Mouse (Mus musculus) heart, embryonic 12.5 days (tissue): Measurements from ENCODE around the gene Trim14. TPM values are rescaled to one million over a fixed set of nuclear protein-coding genes. Genes with fewer than 3 reads are reported as not detected.

Experiments used
- ATAC-seq: fragments of 200-750 bp; cut with Nextera tagmentation; 2 replicates; pipeline ENCODE4 v1.8.0; 2017; ENCODE audit warnings: moderate TSS enrichment, moderate library complexity; ENCODE audit not compliant: insufficient number of reproducible peaks, low FRiP score
- H3K27ac ChIP-seq: fragments of 300-500 bp; sonication (generic); 2 replicates; pipeline ENCODE4 v1.5.1; 2016; ENCODE audit warnings: mild to moderate bottlenecking, moderate library complexity; ENCODE audit not compliant: poor library complexity, severe bottlenecking
- H3K27me3 ChIP-seq: fragments of 300-500 bp; sonication (generic); replicated peaks from 2 replicates; pipeline ENCODE4 v1.6.1; 2016; ENCODE audit warnings: mild to moderate bottlenecking, moderate library complexity
- H3K36me3 ChIP-seq: fragments of 300-500 bp; sonication (generic); 2 replicates; pipeline ENCODE4 v1.6.1; 2016; ENCODE audit warnings: mild to moderate bottlenecking, moderate library complexity
- H3K4me1 ChIP-seq: fragments of 300-500 bp; sonication (generic); replicated peaks from 2 replicates; pipeline ENCODE4 v1.6.1; 2016; ENCODE audit warnings: mild to moderate bottlenecking
- H3K4me2 ChIP-seq: fragments of 300-500 bp; sonication (generic); 2 replicates; pipeline ENCODE4 v1.6.1; 2016; ENCODE audit warnings: mild to moderate bottlenecking, moderate library complexity
- H3K4me3 ChIP-seq: fragments of 300-500 bp; sonication (generic); 2 replicates; pipeline ENCODE4 v1.5.1; 2016; ENCODE audit warnings: mild to moderate bottlenecking
- H3K9ac ChIP-seq: fragments of 300-500 bp; sonication (generic); 2 replicates; pipeline ENCODE4 v1.6.1; 2016; ENCODE audit warnings: mild to moderate bottlenecking, moderate library complexity
- H3K9me3 ChIP-seq: fragments of 300-500 bp; sonication (generic); replicated peaks from 2 replicates; pipeline ENCODE4 v1.6.1; 2016; ENCODE audit warnings: mild to moderate bottlenecking, moderate library complexity
- WGBS: fragments of 180-500 bp; shearing (Covaris S2); methylation state at CpG from one replicate; pipeline ENCODE4 v1.1.7; 2016; 5-methylcytosine and 5-hydroxymethylcytosine counted together
- polyA plus RNA-seq: library from polyadenylated mRNA; unstranded; fragments of >200 nt; fragmentation: Nextera tagmentation; extraction: Ambion mirVana; gene quantifications from 2 replicates; pipeline ENCODE4 v1.2.1, GENCODE M21; 2016

The Trim14 gene
- polyA plus RNA-seq, 1 experiment from 2014 or later, result 0.78 TPM

- ATAC-seq, result no peak
- peaks cover 7% of the 10 kb centered on the region; the same call in 1 of the 2 replicates for H3K27me3 ChIP-seq
- WGBS, result 77% methylated on average over 16 of the region's 16 CpGs
Measured at GRCm38 (mm10) chr4:46502606-46503502, 33.1 kb downstream of the Trim14 start.

GRCm38 (mm10) chr4:46498976-46499375, 37.0 kb downstream of the Trim14 start:
- Histone ChIP-seq H3K4me3 (no peak overlapping the region), H3K9ac (no peak overlapping the region), H3K4me2 (no peak overlapping the region), H3K27me3 (no peaks in the 10 kb centered on the region), H3K27ac (no peak overlapping the region), H3K4me1 (no peaks in the 10 kb centered on the region), H3K9me3 (no peaks in the 10 kb centered on the region), H3K36me3 (peaks cover 76% of the 10 kb centered on the region)
- 15% methylated on average over 4 of the region's 4 CpGs for WGBS
- ATAC-seq, result no peak

More at GRCm38 (mm10) chr4:46502606-46503502, 33.1 kb downstream of the Trim14 start:
- Histone ChIP-seq H3K9ac (no peak overlapping the region), H3K4me2 (no peak overlapping the region), H3K4me1 (peaks cover 7% of the 10 kb centered on the region; the same call in 1 of the 2 replicates), H3K9me3 (no peaks in the 10 kb centered on the region), H3K4me3 (no peak overlapping the region), H3K36me3 (peaks cover 55% of the 10 kb centered on the region), H3K27ac (no peak overlapping the region)

GRCm38 (mm10) chr4:46498511-46498910, 37.4 kb downstream of the Trim14 start:
- H3K9ac ChIP-seq, result no peak overlapping the region
- 70% methylated on average over 3 of the region's 3 CpGs for WGBS
- peaks cover 76% of the 10 kb centered on the region for H3K36me3 ChIP-seq
- H3K4me3 ChIP-seq, result no peak overlapping the region
- H3K27ac ChIP-seq, result no peak overlapping the region
- H3K9me3 ChIP-seq, result no peaks in the 10 kb centered on the region
- no peak overlapping the region for H3K4me2 ChIP-seq
- no peak for ATAC-seq
- H3K27me3 ChIP-seq, result no peaks in the 10 kb centered on the region
- no peaks in the 10 kb centered on the region for H3K4me1 ChIP-seq

GRCm38 (mm10) chr4:46497286-46497892, 38.6 kb downstream of the Trim14 start:
- Histone ChIP-seq H3K4me3 (no peak overlapping the region), H3K4me1 (no peaks in the 10 kb centered on the region), H3K36me3 (peaks cover 76% of the 10 kb centered on the region), H3K9me3 (no peaks in the 10 kb centered on the region), H3K4me2 (no peak overlapping the region), H3K27ac (no peak overlapping the region), H3K27me3 (no peaks in the 10 kb centered on the region), H3K9ac (no peak overlapping the region)
- 45% methylated on average over 4 of the region's 4 CpGs for WGBS
- ATAC-seq, result no peak

- Histone ChIP-seq H3K4me1 (peaks cover under 1% of the 10 kb centered on the region; the same call in 1 of the 2 replicates), H3K9ac (no peak overlapping the region), H3K27me3 (no peaks in the 10 kb centered on the region), H3K9me3 (no peaks in the 10 kb centered on the region), H3K36me3 (peaks cover 66% of the 10 kb centered on the region), H3K4me2 (no peak overlapping the region), H3K27ac (no peak overlapping the region), H3K4me3 (no peak overlapping the region)
- no peak for ATAC-seq
- 86% methylated on average over 12 of the region's 12 CpGs for WGBS
Measured at GRCm38 (mm10) chr4:46495543-46495942, 40.4 kb downstream of the Trim14 start.

GRCm38 (mm10) chr4:46493071-46493470, 42.9 kb downstream of the Trim14 start:
- H3K9me3 ChIP-seq, result no peaks in the 10 kb centered on the region
- peaks cover 6% of the 10 kb centered on the region for H3K4me1 ChIP-seq
- no peaks in the 10 kb centered on the region for H3K27me3 ChIP-seq
- no peak overlapping the region for H3K4me2 ChIP-seq
- H3K36me3 ChIP-seq, result peaks cover 51% of the 10 kb centered on the region
- WGBS, result 90% methylated on average over 6 of the region's 6 CpGs
- H3K27ac ChIP-seq, result no peak overlapping the region
- no peak overlapping the region for H3K9ac ChIP-seq
- no peak overlapping the region for H3K4me3 ChIP-seq
- ATAC-seq, result no peak

GRCm38 (mm10) chr4:46489028-46489925, 46.7 kb downstream of the Trim14 start, which contains the start of gene Nans:
Gene Nans (plus strand): TSS chr4:46489248.
- peak within 1 kb of the TSS; percentile 75 for H3K27ac ChIP-seq
- peak within 1 kb of the TSS; percentile 93 for H3K4me2 ChIP-seq
- peaks cover 18% of the 10 kb centered on the region for H3K4me1 ChIP-seq
- ATAC-seq, result peak; percentile 96
- under 1% methylated on average over 58 of the region's 58 CpGs for WGBS
- H3K9me3 ChIP-seq, result no peaks in the 10 kb centered on the region
- peak within 1 kb of the TSS; percentile 87 for H3K9ac ChIP-seq
- peak within 1 kb of the TSS; percentile 91 for H3K4me3 ChIP-seq
- peaks cover 26% of the 10 kb centered on the region for H3K36me3 ChIP-seq
- H3K27me3 ChIP-seq, result no peaks in the 10 kb centered on the region

GRCm38 (mm10) chr4:46487348-46487747, 48.6 kb downstream of the Trim14 start:
- Histone ChIP-seq H3K9ac (no peak overlapping the region), H3K9me3 (no peaks in the 10 kb centered on the region), H3K27ac (no peak overlapping the region), H3K27me3 (no peaks in the 10 kb centered on the region), H3K36me3 (peaks cover 8% of the 10 kb centered on the region; the same call in 1 of the 2 replicates), H3K4me1 (peaks cover 18% of the 10 kb centered on the region), H3K4me2 (no peak overlapping the region), H3K4me3 (no peak overlapping the region)
- no peak for ATAC-seq
- 84% methylated on average over 5 of the region's 5 CpGs for WGBS

GRCm38 (mm10) chr4:46485696-46486417, 50.1 kb downstream of the Trim14 start:
- Histone ChIP-seq H3K27ac (peak overlapping the region; percentile 45; the same call in 1 of the 2 replicates), H3K9ac (no peak overlapping the region), H3K36me3 (no peaks in the 10 kb centered on the region), H3K4me1 (peaks cover 18% of the 10 kb centered on the region), H3K27me3 (no peaks in the 10 kb centered on the region), H3K9me3 (no peaks in the 10 kb centered on the region), H3K4me2 (peak overlapping the region; percentile 27), H3K4me3 (no peak overlapping the region)
- no peak; the same call in 1 of the 2 replicates for ATAC-seq
- WGBS, result 32% methylated on average over 14 of the region's 14 CpGs

- no peak for ATAC-seq
- 95% methylated on average over 2 of the region's 2 CpGs for WGBS
- Histone ChIP-seq H3K27me3 (no peaks in the 10 kb centered on the region), H3K4me2 (no peak overlapping the region), H3K36me3 (peaks cover 41% of the 10 kb centered on the region), H3K4me3 (no peak overlapping the region), H3K9ac (no peak overlapping the region), H3K27ac (no peak overlapping the region), H3K9me3 (no peaks in the 10 kb centered on the region), H3K4me1 (no peaks in the 10 kb centered on the region)
Measured at GRCm38 (mm10) chr4:46479081-46479480, 56.9 kb downstream of the Trim14 start.
